Mouse (Mus musculus): ENCODE measurements around the gene Mapre1. TPM values are rescaled to one million over a fixed set of nuclear protein-coding genes. Genes with fewer than 3 reads are reported as not detected.
A peak's percentile ranks its signal among the peaks of the same experiment; 100 is the strongest.
"Not testable (repeated sequence)": the region's sequence is repeated elsewhere in the genome, so short reads cannot be mapped to it uniquely, and the experiment has no call there.

Gene Mapre1
- polyA plus RNA-seq, 1 experiment from 2014 or later: 311 TPM

- H3K27me3 ChIP-seq (ENCODE audit: insufficient read depth, poor library complexity, severe bottlenecking): peaks cover 4% of the 10 kb centered on the region; the same call in 1 of the 2 replicates
- no peak for DNase-seq (ENCODE audit: low spot score)
- H3K27ac ChIP-seq: no peak overlapping the region
- H3K36me3 ChIP-seq: no peaks in the 10 kb centered on the region
- H3K4me1 ChIP-seq: peaks cover 6% of the 10 kb centered on the region; the same call in 1 of the 2 replicates
- H3K9me3 ChIP-seq: no peaks in the 10 kb centered on the region
- no peak overlapping the region for H3K4me3 ChIP-seq
These were observed 52.3 kb downstream of the Mapre1 start for GRCm38 (mm10) chr2:153793366-153793765.

DNA sequence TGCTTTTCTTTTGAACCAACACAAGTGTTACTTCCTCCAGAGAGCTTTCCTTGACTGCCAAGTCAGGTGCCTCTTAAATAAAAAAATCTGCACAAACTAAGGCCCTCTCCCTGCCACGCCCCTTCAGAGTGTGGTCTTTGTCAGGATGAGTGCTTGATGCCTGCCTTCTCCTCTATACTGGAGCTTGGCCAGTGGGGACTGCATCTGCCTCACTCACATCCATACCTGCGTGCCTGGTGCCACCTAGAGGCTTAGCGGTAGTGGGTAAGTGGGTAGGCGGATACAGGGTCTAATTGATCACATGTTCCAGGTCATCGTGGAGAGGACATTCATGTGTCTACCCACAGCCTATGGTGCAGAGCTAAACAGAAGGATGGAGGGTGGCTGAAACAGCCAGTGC lies 54.0 kb downstream of the Mapre1 start:
- H3K4me1 ChIP-seq: peaks cover 6% of the 10 kb centered on the region; the same call in 1 of the 2 replicates
- no peaks in the 10 kb centered on the region for H3K9me3 ChIP-seq
- WGBS: 59% methylated on average over 5 of the region's 5 CpGs
- H3K27ac ChIP-seq: no peak overlapping the region
- H3K36me3 ChIP-seq: no peaks in the 10 kb centered on the region
- peaks cover 4% of the 10 kb centered on the region; the same call in 1 of the 2 replicates for H3K27me3 ChIP-seq (ENCODE audit: insufficient read depth, poor library complexity, severe bottlenecking)
- no peak for DNase-seq (ENCODE audit: low spot score)
- H3K4me3 ChIP-seq: no peak overlapping the region

- H3K9me3 ChIP-seq; H3K36me3 ChIP-seq; H3K4me3 ChIP-seq; H3K27me3 ChIP-seq (ENCODE audit: insufficient read depth, poor library complexity, severe bottlenecking): not testable (repeated sequence)
- peak; percentile 84 for DNase-seq (ENCODE audit: low spot score)
- H3K27ac ChIP-seq: 0 out of 2 replicates have a peak overlapping the region, but pooled peaks have one; percentile 31
- H3K4me1 ChIP-seq: peaks cover 34% of the 10 kb centered on the region
These were observed 66.4 kb downstream of the Mapre1 start for GRCm38 (mm10) chr2:153807464-153807863.

DNA sequence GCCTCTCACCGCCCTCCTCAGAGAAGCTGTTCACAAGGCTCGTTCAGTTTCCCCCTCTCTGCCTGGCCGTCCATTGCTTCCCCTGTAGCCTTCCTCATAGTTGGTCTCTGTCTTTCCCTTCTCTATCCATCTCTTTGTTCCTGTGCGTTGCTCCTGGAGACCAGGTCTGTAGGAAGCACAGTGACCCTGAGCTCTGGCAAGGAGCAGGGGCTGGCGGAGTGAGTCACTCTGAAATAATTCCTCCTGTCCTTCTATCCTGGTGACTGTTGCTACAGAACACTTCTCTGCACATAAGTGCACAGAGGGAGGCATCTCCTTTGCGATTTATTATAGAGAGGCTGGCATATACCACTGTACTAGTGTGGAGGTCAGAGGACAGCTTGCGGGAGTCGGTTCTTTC lies 67.1 kb downstream of the Mapre1 start:
- 73% methylated on average over 8 of the region's 8 CpGs for WGBS
- peak overlapping the region; percentile 31; the same call in 1 of the 2 replicates for H3K27ac ChIP-seq

DNA sequence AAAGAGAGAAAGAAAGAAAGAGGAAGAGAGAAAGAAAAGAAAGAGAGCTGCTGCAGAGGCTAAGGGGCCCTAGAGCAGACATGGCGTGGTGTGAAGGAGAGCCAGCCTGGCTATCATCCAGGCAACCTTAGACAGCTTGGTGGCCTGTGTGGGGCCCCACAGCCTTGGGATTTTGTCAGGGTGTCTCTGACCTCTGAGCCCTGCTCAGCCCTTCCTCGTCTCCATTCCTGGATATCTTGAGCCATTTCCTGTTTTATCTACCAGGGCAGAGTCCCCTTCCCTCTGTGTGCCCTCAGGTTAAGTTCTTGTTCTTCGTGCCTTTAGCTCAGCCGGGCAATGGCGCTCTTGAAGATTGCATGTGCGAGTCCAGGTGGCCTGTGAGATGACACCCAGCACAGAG lies 67.8 kb downstream of the Mapre1 start:
- Histone ChIP-seq H3K4me3 (no peak overlapping the region), H3K27ac (no peak overlapping the region), H3K9me3 (no peaks in the 10 kb centered on the region), H3K4me1 (peaks cover 39% of the 10 kb centered on the region), H3K27me3 (ENCODE audit: insufficient read depth, poor library complexity, severe bottlenecking) (peaks cover 6% of the 10 kb centered on the region; the same call in 1 of the 2 replicates), H3K36me3 (no peaks in the 10 kb centered on the region)
- no peak for DNase-seq (ENCODE audit: low spot score)
- WGBS: 56% methylated on average over 6 of the region's 6 CpGs

More for the DNA sequence above, 67.1 kb downstream of the Mapre1 start:
- H3K4me3 ChIP-seq: no peak overlapping the region
- peaks cover 6% of the 10 kb centered on the region; the same call in 1 of the 2 replicates for H3K27me3 ChIP-seq (ENCODE audit: insufficient read depth, poor library complexity, severe bottlenecking)
- H3K9me3 ChIP-seq: no peaks in the 10 kb centered on the region
- peaks cover 39% of the 10 kb centered on the region for H3K4me1 ChIP-seq
- no peak for DNase-seq (ENCODE audit: low spot score)
- no peaks in the 10 kb centered on the region for H3K36me3 ChIP-seq

DNA sequence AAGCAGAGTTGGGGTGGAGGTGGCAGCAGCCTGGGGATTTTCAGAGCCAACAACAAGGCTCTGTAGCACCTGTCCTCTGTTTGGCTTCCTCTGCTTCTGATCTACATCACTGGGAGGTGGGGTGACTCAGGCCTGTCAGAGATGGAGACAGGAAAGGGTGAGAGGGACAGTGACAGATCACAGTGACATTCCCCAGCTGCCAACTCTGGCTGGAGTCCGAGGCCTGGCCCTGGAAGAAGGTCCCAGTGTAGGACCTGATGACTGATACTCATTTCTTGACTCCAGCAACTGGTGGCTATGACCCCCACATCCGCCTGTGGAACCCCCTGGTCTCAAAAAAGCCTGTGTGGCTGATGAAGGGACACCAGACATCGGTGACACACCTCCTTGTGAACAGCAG lies 68.8 kb downstream of the Mapre1 start:
- H3K27me3 ChIP-seq (ENCODE audit: insufficient read depth, poor library complexity, severe bottlenecking): peaks cover 9% of the 10 kb centered on the region; the same call in 1 of the 2 replicates
- WGBS: 34% methylated on average over 3 of the region's 3 CpGs
- no peaks in the 10 kb centered on the region for H3K36me3 ChIP-seq
- H3K27ac ChIP-seq: 0 out of 2 replicates have a peak overlapping the region, but pooled peaks have one; percentile 47
- DNase-seq (ENCODE audit: low spot score): no peak
- H3K9me3 ChIP-seq: no peaks in the 10 kb centered on the region
- H3K4me3 ChIP-seq: no peak overlapping the region
- peaks cover 39% of the 10 kb centered on the region for H3K4me1 ChIP-seq

GRCm38 (mm10) chr2:153822005-153822543 lies 81.0 kb downstream of the Mapre1 start:
- Histone ChIP-seq H3K4me3 (no peak overlapping the region), H3K36me3 (no peaks in the 10 kb centered on the region), H3K27ac (no peak overlapping the region), H3K27me3 (ENCODE audit: insufficient read depth, poor library complexity, severe bottlenecking) (peaks cover 3% of the 10 kb centered on the region; the same call in 1 of the 2 replicates), H3K4me1 (peaks cover 3% of the 10 kb centered on the region; the same call in 1 of the 2 replicates), H3K9me3 (no peaks in the 10 kb centered on the region)
- WGBS: 83% methylated on average over 2 of the region's 2 CpGs
- DNase-seq (ENCODE audit: low spot score): no peak

Other genes starting within 250 kb of the Mapre1 start
- gene 4930404H24Rik, start 248.5 kb upstream of the Mapre1 start, polyA plus RNA-seq (2016; fragmentation: Nextera tagmentation; extraction: Ambion mirVana): not detected in 2 replicates
- 20.8 and 21.4 TPM in 2 replicates for gene Nol4l, start 211.3 kb upstream of the Mapre1 start, polyA plus RNA-seq (2016; fragmentation: Nextera tagmentation; extraction: Ambion mirVana)
- 64.8 and 68.6 TPM in 2 replicates for gene Commd7, start 108.5 kb upstream of the Mapre1 start, polyA plus RNA-seq (2016; fragmentation: Nextera tagmentation; extraction: Ambion mirVana)
- 10.2 and 17.0 TPM in 2 replicates for gene Dnmt3b, start 91.8 kb upstream of the Mapre1 start, polyA plus RNA-seq (2016; fragmentation: Nextera tagmentation; extraction: Ambion mirVana)
- gene Dnmt3c, start 44.6 kb upstream of the Mapre1 start, polyA plus RNA-seq (2016; fragmentation: Nextera tagmentation; extraction: Ambion mirVana): 0.10 and 0.12 TPM in 2 replicates
- gene Efcab8, start 38.7 kb downstream of the Mapre1 start, polyA plus RNA-seq (2016; fragmentation: Nextera tagmentation; extraction: Ambion mirVana): 0.04 TPM in 1 of 2 replicates, not detected in the other
- not detected in 2 replicates for gene Sun5, start 129.8 kb downstream of the Mapre1 start, polyA plus RNA-seq (2016; fragmentation: Nextera tagmentation; extraction: Ambion mirVana)
- gene Bpifb2, start 133.8 kb downstream of the Mapre1 start, polyA plus RNA-seq (2016; fragmentation: Nextera tagmentation; extraction: Ambion mirVana): not detected in 2 replicates
- gene Bpifb6, start 159.1 kb downstream of the Mapre1 start, polyA plus RNA-seq (2016; fragmentation: Nextera tagmentation; extraction: Ambion mirVana): not detected in 2 replicates
- gene Bpifb3, start 177.0 kb downstream of the Mapre1 start, polyA plus RNA-seq (2016; fragmentation: Nextera tagmentation; extraction: Ambion mirVana): not detected in 2 replicates
- not detected in 2 replicates for gene Bpifb4, start 196.9 kb downstream of the Mapre1 start, polyA plus RNA-seq (2016; fragmentation: Nextera tagmentation; extraction: Ambion mirVana)
- not detected in 2 replicates for gene Bpifa6, start 233.7 kb downstream of the Mapre1 start, polyA plus RNA-seq (2016; fragmentation: Nextera tagmentation; extraction: Ambion mirVana)